Mouse (Mus musculus): ENCODE measurements around the gene Ucn. TPM values are rescaled to one million over a fixed set of nuclear protein-coding genes. Genes with fewer than 3 reads are reported as not detected.

Ucn gene
- not detected in 3 replicates for total RNA-seq (2017)

- no peak for ATAC-seq (replicated peaks; ENCODE audit: insufficient number of reproducible peaks, low FRiP score, low TSS enrichment, poor library complexity, severe bottlenecking)
Observed at GRCm38 (mm10) chr5:31138241-31138967, at the start of gene Ucn. Gene Ucn, minus strand, starts transcription at chr5:31138829.

- no peak for ATAC-seq (replicated peaks; ENCODE audit: insufficient number of reproducible peaks, low FRiP score, low TSS enrichment, poor library complexity, severe bottlenecking)
Observed at GRCm38 (mm10) chr5:31183678-31184077, 45.0 kb upstream of the Ucn start.

- no peak for ATAC-seq (replicated peaks; ENCODE audit: insufficient number of reproducible peaks, low FRiP score, low TSS enrichment, poor library complexity, severe bottlenecking)
Observed at GRCm38 (mm10) chr5:31181183-31181770, 42.6 kb upstream of the Ucn start.

GRCm38 (mm10) chr5:31179766-31180630 lies 41.4 kb upstream of the Ucn start, which contains the start of the genes Gm29609 and Gtf3c2:
Gene Gm29609, minus strand, starts transcription at chr5:31179911.
Gene Gtf3c2, minus strand, starts transcription at chr5:31180144.
- ATAC-seq (replicated peaks; ENCODE audit: insufficient number of reproducible peaks, low FRiP score, low TSS enrichment, poor library complexity, severe bottlenecking): peak; percentile 89

GRCm38 (mm10) chr5:31179301-31179765 lies 40.7 kb upstream of the Ucn start:
- ATAC-seq (replicated peaks; ENCODE audit: insufficient number of reproducible peaks, low FRiP score, low TSS enrichment, poor library complexity, severe bottlenecking): peak; percentile 38

- no peak for ATAC-seq (replicated peaks; ENCODE audit: insufficient number of reproducible peaks, low FRiP score, low TSS enrichment, poor library complexity, severe bottlenecking)
Observed at GRCm38 (mm10) chr5:31168630-31169029, 30.0 kb upstream of the Ucn start.

GRCm38 (mm10) chr5:31164878-31165277 lies 26.2 kb upstream of the Ucn start:
- no peak for ATAC-seq (replicated peaks; ENCODE audit: insufficient number of reproducible peaks, low FRiP score, low TSS enrichment, poor library complexity, severe bottlenecking)

- ATAC-seq (replicated peaks; ENCODE audit: insufficient number of reproducible peaks, low FRiP score, low TSS enrichment, poor library complexity, severe bottlenecking): no peak
Observed at GRCm38 (mm10) chr5:31162462-31162861, 23.8 kb upstream of the Ucn start.

- peak; percentile 92 for ATAC-seq (replicated peaks; ENCODE audit: insufficient number of reproducible peaks, low FRiP score, low TSS enrichment, poor library complexity, severe bottlenecking)
Observed at GRCm38 (mm10) chr5:31154152-31154553, 15.5 kb upstream of the Ucn start, which contains the start of gene Mpv17. Gene Mpv17, minus strand, starts transcription at chr5:31154251.

GRCm38 (mm10) chr5:31153516-31154151 lies 15.0 kb upstream of the Ucn start:
- ATAC-seq (replicated peaks; ENCODE audit: insufficient number of reproducible peaks, low FRiP score, low TSS enrichment, poor library complexity, severe bottlenecking): no peak

- ATAC-seq (replicated peaks; ENCODE audit: insufficient number of reproducible peaks, low FRiP score, low TSS enrichment, poor library complexity, severe bottlenecking): no peak
Observed at GRCm38 (mm10) chr5:31151746-31152145, 13.1 kb upstream of the Ucn start.

GRCm38 (mm10) chr5:31149781-31150180 lies 11.2 kb upstream of the Ucn start:
- ATAC-seq (replicated peaks; ENCODE audit: insufficient number of reproducible peaks, low FRiP score, low TSS enrichment, poor library complexity, severe bottlenecking): no peak

- no peak for ATAC-seq (replicated peaks; ENCODE audit: insufficient number of reproducible peaks, low FRiP score, low TSS enrichment, poor library complexity, severe bottlenecking)
Observed at GRCm38 (mm10) chr5:31138968-31139425, 368 bp upstream of the Ucn start.

GRCm38 (mm10) chr5:31137658-31138057 lies 971 bp downstream of the Ucn start:
- ATAC-seq (replicated peaks; ENCODE audit: insufficient number of reproducible peaks, low FRiP score, low TSS enrichment, poor library complexity, severe bottlenecking): no peak

- 0 out of 2 replicates have a peak, but pooled peaks have one; percentile 13 for ATAC-seq (replicated peaks; ENCODE audit: insufficient number of reproducible peaks, low FRiP score, low TSS enrichment, poor library complexity, severe bottlenecking)
Observed at GRCm38 (mm10) chr5:31136730-31137424, 1.8 kb downstream of the Ucn start.

- no peak for ATAC-seq (replicated peaks; ENCODE audit: insufficient number of reproducible peaks, low FRiP score, low TSS enrichment, poor library complexity, severe bottlenecking)
Observed at GRCm38 (mm10) chr5:31126050-31126449, 12.6 kb downstream of the Ucn start.

- ATAC-seq (replicated peaks; ENCODE audit: insufficient number of reproducible peaks, low FRiP score, low TSS enrichment, poor library complexity, severe bottlenecking): no peak
Observed at GRCm38 (mm10) chr5:31123481-31123880, 15.1 kb downstream of the Ucn start.

- no peak for ATAC-seq (replicated peaks; ENCODE audit: insufficient number of reproducible peaks, low FRiP score, low TSS enrichment, poor library complexity, severe bottlenecking)
Observed at GRCm38 (mm10) chr5:31121111-31121510, 17.5 kb downstream of the Ucn start.

All from monocyte, adult 5-6 weeks (primary cell).